Mouse (Mus musculus): ENCODE results near the gene Slc4a3.

DNA sequence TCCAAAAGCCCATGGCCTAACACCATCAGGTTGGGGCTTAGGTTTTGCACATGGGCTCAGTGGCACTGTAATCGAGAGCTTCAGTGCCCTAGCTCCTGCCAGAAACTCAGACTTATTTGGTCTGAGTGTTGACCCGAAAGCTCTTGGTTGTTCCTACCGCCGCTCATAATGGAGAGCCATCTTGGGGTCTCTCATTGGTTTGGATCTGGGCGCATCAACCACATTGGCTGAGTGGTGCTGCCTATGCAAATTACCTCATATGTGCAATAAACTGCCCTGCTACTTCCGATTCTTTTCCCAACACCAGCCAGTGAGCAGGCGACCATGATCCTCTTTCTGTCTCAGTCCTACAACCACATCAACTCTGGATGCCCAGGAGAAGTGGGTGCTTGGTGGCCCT is 47.9 kb downstream of the Slc4a3 start:
- TF ChIP-seq CTCF (IDR thresholded peaks at IDR 0.05; ENCODE audit: borderline replicate concordance, insufficient read depth, low read length) (no peak), POLR2A (IDR thresholded peaks at IDR 0.05; ENCODE audit: low read depth, low read length) (no peak)

Data from embryonic fibroblast, embryonic 13.5 days (primary cell).